Mouse (Mus musculus): ENCODE measurements at regions not wholly inside any gene's neighbourhood (a gene's known extent, or its start where the extent isn't known, plus 50 kb on each side); places are given as distances from the start of the nearest gene placed in this dataset.
"Not testable (repeated sequence)": the region's sequence is repeated elsewhere in the genome, so short reads cannot be mapped to it uniquely, and the experiment has no call there.

- Histone ChIP-seq H3K27me3 (no peaks in the 10 kb centered on the region), H3K4me3 (no peak overlapping the region), H3K27ac (replicated peaks) (no peak overlapping the region), H3K4me2 (replicated peaks) (no peak overlapping the region), H3K36me3 (no peaks in the 10 kb centered on the region), H3K9ac (replicated peaks) (no peak overlapping the region), H3K9me3 (no peaks in the 10 kb centered on the region), H3K4me1 (peaks cover 5% of the 10 kb centered on the region; the same call in 1 of the 2 replicates)
- no peak for ATAC-seq (ENCODE audit: low FRiP score, low read depth)
- whole genome bisulfite sequencing, result 42% methylated on average over 3 of the region's 3 CpGs
Observed at GRCm38 (mm10) chr11:22420003-22420723, 78.1 kb upstream of the Ehbp1 start.

GRCm38 (mm10) chr11:22421762-22422161, 79.7 kb upstream of the Ehbp1 start:
- Histone ChIP-seq H3K27ac (replicated peaks) (no peak overlapping the region), H3K36me3 (no peaks in the 10 kb centered on the region), H3K9me3 (no peaks in the 10 kb centered on the region), H3K4me1 (peaks cover 5% of the 10 kb centered on the region; the same call in 1 of the 2 replicates), H3K4me3 (no peak overlapping the region), H3K4me2 (replicated peaks) (no peak overlapping the region), H3K9ac (replicated peaks) (no peak overlapping the region), H3K27me3 (no peaks in the 10 kb centered on the region)
- 89% methylated on average over 3 of the region's 3 CpGs for WGBS
- ATAC-seq (ENCODE audit: low FRiP score, low read depth), result no peak

- Histone ChIP-seq H3K4me2 (replicated peaks) (no peak overlapping the region), H3K9ac (replicated peaks) (no peak overlapping the region), H3K4me1 (0 out of 2 replicates have a peak, but pooled peaks cover 5% of the 10 kb centered on the region), H3K36me3 (no peaks in the 10 kb centered on the region), H3K4me3 (no peak overlapping the region), H3K27me3 (no peaks in the 10 kb centered on the region), H3K27ac (replicated peaks) (no peak overlapping the region), H3K9me3 (no peaks in the 10 kb centered on the region)
- WGBS, result 13% methylated on average over 5 of the region's 5 CpGs
- ATAC-seq (ENCODE audit: low FRiP score, low read depth), result peak; percentile 93
Observed at GRCm38 (mm10) chr11:22437140-22437850, 74.6 kb upstream of the Tmem17 start.

- H3K4me1 ChIP-seq, result 0 out of 2 replicates have a peak, but pooled peaks cover 5% of the 10 kb centered on the region
- H3K4me2 ChIP-seq (replicated peaks), result no peak overlapping the region
- H3K36me3 ChIP-seq, result no peaks in the 10 kb centered on the region
- 86% methylated on average over 5 of the region's 5 CpGs for WGBS
- H3K27ac ChIP-seq (replicated peaks), result no peak overlapping the region
- no peaks in the 10 kb centered on the region for H3K27me3 ChIP-seq
- ATAC-seq (ENCODE audit: low FRiP score, low read depth), result no peak
- H3K9ac ChIP-seq (replicated peaks), result no peak overlapping the region
- H3K4me3 ChIP-seq, result no peak overlapping the region
- no peaks in the 10 kb centered on the region for H3K9me3 ChIP-seq
Observed at GRCm38 (mm10) chr11:22437851-22438215, 74.1 kb upstream of the Tmem17 start.

GRCm38 (mm10) chr11:22438441-22439066, 73.3 kb upstream of the Tmem17 start:
- no peak overlapping the region for H3K9ac ChIP-seq (replicated peaks)
- 0 out of 2 replicates have a peak, but pooled peaks cover 5% of the 10 kb centered on the region for H3K4me1 ChIP-seq
- H3K27ac ChIP-seq (replicated peaks), result no peak overlapping the region
- 90% methylated on average over 2 of the region's 2 CpGs for WGBS
- no peak for ATAC-seq (ENCODE audit: low FRiP score, low read depth)
- no peaks in the 10 kb centered on the region for H3K27me3 ChIP-seq
- no peaks in the 10 kb centered on the region for H3K36me3 ChIP-seq
- no peak overlapping the region for H3K4me3 ChIP-seq
- no peak overlapping the region for H3K4me2 ChIP-seq (replicated peaks)
- H3K9me3 ChIP-seq, result no peaks in the 10 kb centered on the region

GRCm38 (mm10) chr11:22440521-22440920, 71.4 kb upstream of the Tmem17 start:
- WGBS, result 92% methylated on average over 2 of the region's 2 CpGs
- ATAC-seq (ENCODE audit: low FRiP score, low read depth), result no peak

GRCm38 (mm10) chr11:22453161-22453560, 58.7 kb upstream of the Tmem17 start:
- H3K4me1 ChIP-seq, result no peaks in the 10 kb centered on the region
- H3K9ac ChIP-seq (replicated peaks), result no peak overlapping the region
- no peak overlapping the region for H3K4me3 ChIP-seq
- no peak overlapping the region for H3K4me2 ChIP-seq (replicated peaks)
- H3K27ac ChIP-seq (replicated peaks), result no peak overlapping the region
- H3K27me3 ChIP-seq, result no peaks in the 10 kb centered on the region
- no peaks in the 10 kb centered on the region for H3K36me3 ChIP-seq
- no peaks in the 10 kb centered on the region for H3K9me3 ChIP-seq
- ATAC-seq (ENCODE audit: low FRiP score, low read depth), result no peak

More at GRCm38 (mm10) chr11:22440521-22440920, 71.4 kb upstream of the Tmem17 start:
- Histone ChIP-seq H3K9ac (replicated peaks) (no peak overlapping the region), H3K4me1 (0 out of 2 replicates have a peak, but pooled peaks cover 5% of the 10 kb centered on the region), H3K27me3 (no peaks in the 10 kb centered on the region), H3K36me3 (no peaks in the 10 kb centered on the region), H3K9me3 (no peaks in the 10 kb centered on the region), H3K27ac (replicated peaks) (no peak overlapping the region), H3K4me3 (no peak overlapping the region), H3K4me2 (replicated peaks) (no peak overlapping the region)

- H3K36me3 ChIP-seq, result no peaks in the 10 kb centered on the region
- WGBS, result 93% methylated on average over 9 of the region's 9 CpGs
- H3K4me2 ChIP-seq (replicated peaks), result no peak overlapping the region
- no peak overlapping the region for H3K9ac ChIP-seq (replicated peaks)
- H3K4me1 ChIP-seq, result peaks cover 5% of the 10 kb centered on the region; the same call in 1 of the 2 replicates
- H3K4me3 ChIP-seq, result no peak overlapping the region
- no peaks in the 10 kb centered on the region for H3K27me3 ChIP-seq
- no peak overlapping the region for H3K27ac ChIP-seq (replicated peaks)
- no peaks in the 10 kb centered on the region for H3K9me3 ChIP-seq
- ATAC-seq (ENCODE audit: low FRiP score, low read depth), result no peak
Observed at GRCm38 (mm10) chr11:22456286-22456685, 55.6 kb upstream of the Tmem17 start.

- Histone ChIP-seq H3K27ac (replicated peaks) (no peak overlapping the region), H3K4me2 (replicated peaks) (no peak overlapping the region), H3K9me3 (no peaks in the 10 kb centered on the region), H3K27me3 (no peaks in the 10 kb centered on the region), H3K36me3 (no peaks in the 10 kb centered on the region), H3K4me1 (peaks cover 5% of the 10 kb centered on the region; the same call in 1 of the 2 replicates), H3K4me3 (no peak overlapping the region), H3K9ac (replicated peaks) (no peak overlapping the region)
- WGBS, result 91% methylated on average over 2 of the region's 2 CpGs
- no peak for ATAC-seq (ENCODE audit: low FRiP score, low read depth)
Observed at GRCm38 (mm10) chr11:22457220-22457619, 54.7 kb upstream of the Tmem17 start.

GRCm38 (mm10) chr11:22458951-22459703, 52.8 kb upstream of the Tmem17 start:
- no peaks in the 10 kb centered on the region for H3K27me3 ChIP-seq
- ATAC-seq (ENCODE audit: low FRiP score, low read depth), result 0 out of 2 replicates have a peak, but pooled peaks have one; percentile 47
- H3K9me3 ChIP-seq, result no peaks in the 10 kb centered on the region
- H3K36me3 ChIP-seq, result no peaks in the 10 kb centered on the region
- no peak overlapping the region for H3K4me3 ChIP-seq
- H3K27ac ChIP-seq (replicated peaks), result no peak overlapping the region
- H3K4me1 ChIP-seq, result peaks cover 5% of the 10 kb centered on the region; the same call in 1 of the 2 replicates
- 60% methylated on average over 5 of the region's 5 CpGs for WGBS
- H3K9ac ChIP-seq (replicated peaks), result no peak overlapping the region
- no peak overlapping the region for H3K4me2 ChIP-seq (replicated peaks)

GRCm38 (mm10) chr11:22461019-22461735, 50.7 kb upstream of the Tmem17 start:
- not testable (repeated sequence) for ATAC-seq (ENCODE audit: low FRiP score, low read depth); H3K36me3 ChIP-seq; H3K27ac ChIP-seq (replicated peaks); H3K9ac ChIP-seq (replicated peaks); H3K4me3 ChIP-seq; H3K27me3 ChIP-seq; H3K9me3 ChIP-seq; H3K4me2 ChIP-seq (replicated peaks); H3K4me1 ChIP-seq
- WGBS, result 86% methylated on average over 8 of the region's 8 CpGs

Measured in midbrain, embryonic 12.5 days (tissue).